Mouse (Mus musculus) lung, adult 2 months (tissue): ENCODE data around the gene Alk. TPM values are rescaled to one million over a fixed set of nuclear protein-coding genes. Genes with fewer than 3 reads are reported as not detected.

Experiments used
- DNase-seq: peaks from one replicate; pipeline ENCODE4 v3.0.0; 2022
- H3K4me1 ChIP-seq: fragments of 200-500 bp; 2 replicates; pipeline ENCODE4 v1.6.1; 2011; ENCODE audit warnings: low read length; ENCODE audit not compliant: control insufficient read depth, insufficient read depth
- H3K4me3 ChIP-seq: fragments of 200-500 bp; replicated peaks from 2 replicates; pipeline ENCODE3; 2011; ENCODE audit warnings: low read depth, mild to moderate bottlenecking, control low read depth, low read length; ENCODE audit errors: extremely low read depth
- CTCF ChIP-seq: fragments of 200-500 bp; IDR thresholded peaks from 2 replicates; pipeline ENCODE4 v1.5.1; 2011; ENCODE audit warnings: mild to moderate bottlenecking, low read length, control low read depth; ENCODE audit not compliant: insufficient read depth
- POLR2A ChIP-seq: fragments of 200-500 bp; IDR thresholded peaks from 2 replicates; pipeline ENCODE4 v1.6.1; 2011; ENCODE audit warnings: low read depth, mild to moderate bottlenecking, control low read depth, low read length, borderline replicate concordance; ENCODE audit errors: extremely low read depth
- WGBS: fragments of 180-500 bp; shearing (Covaris S2); methylation state at CpG from one replicate; pipeline ENCODE4 v1.1.7; 2018; 5-methylcytosine and 5-hydroxymethylcytosine counted together
- polyA plus RNA-seq: library from polyadenylated mRNA; depleted of rRNA; stranded (reverse); fragments of >200 nt; gene quantifications from 2 replicates; pipeline ENCODE4 v1.2.3, GENCODE M21; 2012

Gene Alk
- polyA plus RNA-seq, 1 experiment, result not detected

- H3K4me3 ChIP-seq, result no peak overlapping the region
- no peaks in the 10 kb centered on the region for H3K4me1 ChIP-seq
- TF ChIP-seq CTCF (no peak), POLR2A (no peak)
- WGBS, result 84% methylated on average over 5 of the region's 5 CpGs
- DNase-seq, result no peak
These were observed 566.1 kb downstream of the Alk start for GRCm38 (mm10) chr17:72038371-72038770.

- 77% methylated on average over 7 of the region's 7 CpGs for whole genome bisulfite sequencing
- TF ChIP-seq POLR2A (no peak), CTCF (no peak)
These were observed 573.8 kb downstream of the Alk start for GRCm38 (mm10) chr17:72030672-72031071.

GRCm38 (mm10) chr17:72023323-72023722 lies 581.1 kb downstream of the Alk start:
- WGBS, result 40% methylated on average over 9 of the region's 9 CpGs
- TF ChIP-seq POLR2A, result no peak
- no peak for TF ChIP-seq CTCF
- H3K4me1 ChIP-seq, result no peaks in the 10 kb centered on the region
- no peak overlapping the region for H3K4me3 ChIP-seq
- DNase-seq, result no peak

More at GRCm38 (mm10) chr17:72030672-72031071, 573.8 kb downstream of the Alk start:
- DNase-seq, result no peak
- H3K4me1 ChIP-seq, result no peaks in the 10 kb centered on the region
- no peak overlapping the region for H3K4me3 ChIP-seq

GRCm38 (mm10) chr17:72021733-72022669 lies 582.4 kb downstream of the Alk start:
- DNase-seq, result no peak
- Histone ChIP-seq H3K4me3 (no peak overlapping the region), H3K4me1 (no peaks in the 10 kb centered on the region)
- TF ChIP-seq POLR2A (no peak), CTCF (no peak)
- WGBS, result 68% methylated on average over 10 of the region's 10 CpGs

GRCm38 (mm10) chr17:72017329-72017728 lies 587.1 kb downstream of the Alk start:
- Histone ChIP-seq H3K4me1 (no peaks in the 10 kb centered on the region), H3K4me3 (no peak overlapping the region)
- DNase-seq, result no peak
- TF ChIP-seq POLR2A, result no peak
- no peak for TF ChIP-seq CTCF

GRCm38 (mm10) chr17:72015253-72015652 lies 589.2 kb downstream of the Alk start:
- TF ChIP-seq CTCF (no peak), POLR2A (no peak)
- no peaks in the 10 kb centered on the region for H3K4me1 ChIP-seq
- WGBS, result 78% methylated on average over 3 of the region's 3 CpGs
- H3K4me3 ChIP-seq, result no peak overlapping the region
- no peak for DNase-seq

- no peak overlapping the region for H3K4me3 ChIP-seq
- no peak for DNase-seq
- H3K4me1 ChIP-seq, result no peaks in the 10 kb centered on the region
- TF ChIP-seq CTCF, result no peak
- TF ChIP-seq POLR2A, result no peak
- 77% methylated on average over 9 of the region's 9 CpGs for WGBS
These were observed 591.7 kb downstream of the Alk start for GRCm38 (mm10) chr17:72012775-72013174.

GRCm38 (mm10) chr17:72009836-72010235 lies 594.6 kb downstream of the Alk start:
- 82% methylated on average over 2 of the region's 2 CpGs for WGBS

GRCm38 (mm10) chr17:72008389-72008788 lies 596.0 kb downstream of the Alk start:
- DNase-seq, result no peak

More at GRCm38 (mm10) chr17:72009836-72010235, 594.6 kb downstream of the Alk start:
- H3K4me1 ChIP-seq, result no peaks in the 10 kb centered on the region
- no peak for DNase-seq
- H3K4me3 ChIP-seq, result no peak overlapping the region
- TF ChIP-seq CTCF (no peak), POLR2A (no peak)

GRCm38 (mm10) chr17:72005365-72005764 lies 599.1 kb downstream of the Alk start:
- WGBS, result 57% methylated on average over 6 of the region's 6 CpGs
- no peak for DNase-seq
- TF ChIP-seq CTCF (no peak), POLR2A (no peak)

More at GRCm38 (mm10) chr17:72008389-72008788, 596.0 kb downstream of the Alk start:
- no peaks in the 10 kb centered on the region for H3K4me1 ChIP-seq
- H3K4me3 ChIP-seq, result no peak overlapping the region
- 52% methylated on average over 5 of the region's 5 CpGs for WGBS
- TF ChIP-seq CTCF (no peak), POLR2A (no peak)

More at GRCm38 (mm10) chr17:72005365-72005764, 599.1 kb downstream of the Alk start:
- H3K4me3 ChIP-seq, result no peak overlapping the region
- no peaks in the 10 kb centered on the region for H3K4me1 ChIP-seq
